Mouse (Mus musculus): ENCODE data around the gene Nell1. TPM values are rescaled to one million over a fixed set of nuclear protein-coding genes. Genes with fewer than 3 reads are reported as not detected.

Gene Nell1
- polyA plus RNA-seq, 1 experiment from 2014 or later, result 0.72 TPM

- no peak overlapping the region for H3K4me3 ChIP-seq
- no peaks in the 10 kb centered on the region for H3K27me3 ChIP-seq (replicated peaks)
- no peak overlapping the region for H3K4me2 ChIP-seq
- no peak overlapping the region for H3K27ac ChIP-seq (replicated peaks)
- no peaks in the 10 kb centered on the region for H3K36me3 ChIP-seq
- ATAC-seq (ENCODE audit: extremely low read depth, insufficient number of reproducible peaks, low FRiP score, low TSS enrichment), result no peak
- no peaks in the 10 kb centered on the region for H3K4me1 ChIP-seq
- 59% methylated on average over 6 of the region's 6 CpGs for WGBS
- no peaks in the 10 kb centered on the region for H3K9me3 ChIP-seq
- no peak overlapping the region for H3K9ac ChIP-seq
Observed at GRCm38 (mm10) chr7:50899541-50900088, 925.0 kb downstream of the Nell1 start.

Other genes starting within 250 kb of the Nell1 start
- 16.3 and 17.3 TPM in 2 replicates for gene Htatip2, start 215.7 kb upstream of the Nell1 start, polyA plus RNA-seq (2015; fragmentation: Nextera tagmentation; extraction: Ambion mirVana)
- gene Prmt3, start 196.5 kb upstream of the Nell1 start, polyA plus RNA-seq (2015; fragmentation: Nextera tagmentation; extraction: Ambion mirVana), result 46.0 and 47.7 TPM in 2 replicates
- not detected in 2 replicates for gene Slc6a5, start 64.7 kb upstream of the Nell1 start, polyA plus RNA-seq (2015; fragmentation: Nextera tagmentation; extraction: Ambion mirVana)

All from heart, embryonic 13.5 days (tissue).